Mouse (Mus musculus): Measurements from ENCODE around the gene Stx1b. TPM values are rescaled to one million over a fixed set of nuclear protein-coding genes. Genes with fewer than 3 reads are reported as not detected.

Gene Stx1b
- polyA plus RNA-seq, 1 experiment from 2014 or later = 0.25 TPM

DNA sequence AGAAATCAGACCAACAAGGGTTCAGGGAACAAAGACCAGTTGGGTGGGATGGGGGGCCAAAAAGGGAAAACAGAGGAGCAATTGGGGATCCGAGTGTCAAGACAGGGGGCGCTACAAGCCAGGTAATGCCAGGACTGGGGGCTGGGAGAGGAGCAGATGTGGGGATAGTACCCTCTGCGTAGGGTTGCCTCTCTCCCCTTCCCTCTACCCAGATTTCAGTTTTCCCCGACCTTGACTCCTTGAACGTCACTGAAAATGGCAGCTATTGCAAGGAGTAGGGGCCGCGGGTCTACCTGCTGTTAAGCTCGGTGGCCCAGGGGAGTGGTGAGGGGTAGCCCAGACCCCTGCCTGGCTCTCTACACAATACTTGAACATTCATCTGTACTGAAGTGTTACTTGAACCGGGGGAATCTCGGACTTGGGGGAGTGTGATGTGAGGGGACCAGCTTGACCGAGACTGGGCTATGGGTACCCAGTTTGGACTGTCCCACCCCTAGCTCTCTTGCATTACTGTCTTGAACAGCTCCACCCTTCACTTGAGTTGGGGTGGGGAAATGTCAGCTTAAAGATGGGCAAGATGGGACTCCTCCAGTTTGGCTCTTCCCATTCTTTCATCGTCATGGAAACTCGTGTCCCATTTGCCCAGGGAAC, 55.9 kb downstream of the Stx1b start:
- Histone ChIP-seq H3K27ac (ENCODE audit: low read length) (peak overlapping the region; percentile 97), H3K9ac (ENCODE audit: low read depth, low read length) (peak overlapping the region; percentile 80), H3K36me3 (ENCODE audit: control insufficient read depth, insufficient read depth) (no peaks in the 10 kb centered on the region), H3K4me3 (ENCODE audit: low read depth, low read length) (peak overlapping the region; percentile 72), H3K27me3 (ENCODE audit: control insufficient read depth, insufficient read depth, low read depth, low read length) (no peaks in the 10 kb centered on the region), H3K9me3 (replicated peaks; ENCODE audit: control insufficient read depth, low read length) (no peaks in the 10 kb centered on the region), H3K4me2 (ENCODE audit: low read depth, low read length) (peak overlapping the region; percentile 92), H3K4me1 (ENCODE audit: control insufficient read depth, low read depth, low read length) (peaks cover 69% of the 10 kb centered on the region)
- WGBS (ENCODE audit: insufficient replicate concordance) = 49% methylated on average over 13 of the region's 13 CpGs
- no peak for ATAC-seq (ENCODE audit: low read depth)

DNA sequence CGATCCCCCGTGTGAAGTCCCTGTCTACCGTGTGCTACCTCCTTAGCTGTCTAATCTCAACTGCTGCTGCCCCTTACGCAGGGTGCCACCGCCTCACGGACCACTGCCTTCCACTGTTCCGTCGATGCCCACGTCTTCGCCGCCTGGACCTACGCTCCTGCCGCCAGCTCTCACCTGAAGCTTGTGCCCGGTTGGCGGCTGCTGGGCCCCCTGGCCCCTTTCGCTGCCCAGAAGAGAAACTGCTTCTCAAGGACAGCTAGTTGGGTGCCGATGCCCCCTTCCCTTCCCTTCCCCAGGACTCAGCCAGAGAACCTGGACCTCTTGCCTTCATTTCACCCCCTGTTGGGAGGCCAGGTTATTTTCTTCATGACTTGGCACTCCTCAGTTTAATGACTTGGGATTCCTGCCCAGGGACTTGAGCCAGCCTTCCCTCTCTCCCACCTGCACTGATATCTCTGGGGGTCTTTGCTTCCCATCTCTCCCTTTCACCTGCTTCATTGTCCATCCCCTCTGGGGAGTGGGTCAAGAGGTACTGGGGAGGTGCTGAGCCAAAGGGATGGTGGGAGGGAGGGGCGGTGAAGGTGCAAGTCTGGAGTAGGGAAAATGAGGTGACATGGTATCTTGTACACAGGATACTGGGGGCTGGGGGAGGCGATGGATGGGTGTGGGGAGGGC, 56.5 kb downstream of the Stx1b start:
- Histone ChIP-seq H3K4me1 (ENCODE audit: control insufficient read depth, low read depth, low read length) (peaks cover 69% of the 10 kb centered on the region), H3K27ac (ENCODE audit: low read length) (peak overlapping the region; percentile 97), H3K4me2 (ENCODE audit: low read depth, low read length) (peak overlapping the region; percentile 92), H3K4me3 (ENCODE audit: low read depth, low read length) (peak overlapping the region; percentile 72), H3K36me3 (ENCODE audit: control insufficient read depth, insufficient read depth) (no peaks in the 10 kb centered on the region), H3K9me3 (replicated peaks; ENCODE audit: control insufficient read depth, low read length) (no peaks in the 10 kb centered on the region), H3K9ac (ENCODE audit: low read depth, low read length) (peak overlapping the region; percentile 80), H3K27me3 (ENCODE audit: control insufficient read depth, insufficient read depth, low read depth, low read length) (no peaks in the 10 kb centered on the region)
- ATAC-seq (ENCODE audit: low read depth) = peak; percentile 15
- WGBS (ENCODE audit: insufficient replicate concordance) = 51% methylated on average over 19 of the region's 19 CpGs

DNA sequence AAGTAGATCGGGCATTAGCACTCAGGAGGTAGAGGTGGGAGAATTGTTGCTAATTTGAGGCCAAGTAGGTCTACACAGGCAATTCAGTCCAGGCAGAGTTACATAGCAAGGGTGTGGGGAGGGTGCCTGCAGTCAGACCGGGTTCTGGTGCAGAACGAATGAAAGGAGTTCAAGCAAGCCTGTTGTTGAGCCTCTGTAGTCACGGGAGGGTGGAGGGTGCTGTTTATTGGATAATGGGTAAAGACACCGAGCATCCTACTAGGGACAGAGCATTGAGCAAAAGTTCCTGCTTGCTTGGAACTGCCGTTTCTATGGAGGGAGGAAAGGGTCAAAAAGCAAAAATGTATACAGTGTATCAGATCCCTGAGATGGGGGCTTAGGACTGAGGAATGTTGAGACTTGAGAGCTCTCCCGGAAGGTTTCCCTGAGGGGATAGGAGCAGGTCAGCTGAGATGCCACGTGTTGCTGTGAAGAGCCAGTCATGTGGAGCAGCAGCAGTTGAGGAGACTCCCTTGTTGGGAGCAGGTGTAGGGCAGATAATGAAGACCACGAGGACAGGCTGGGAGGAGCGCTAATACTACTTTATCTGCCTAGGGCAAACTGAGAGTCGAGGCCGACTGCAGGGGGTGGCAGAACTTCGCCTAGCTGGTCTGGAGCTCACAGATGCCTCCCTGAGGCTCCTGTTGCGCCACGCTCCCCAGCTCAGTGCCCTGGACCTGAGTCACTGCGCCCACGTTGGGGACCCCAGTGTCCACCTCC, 57.3 kb downstream of the Stx1b start:
- Histone ChIP-seq H3K9me3 (replicated peaks; ENCODE audit: control insufficient read depth, low read length) (no peaks in the 10 kb centered on the region), H3K4me3 (ENCODE audit: low read depth, low read length) (peak overlapping the region; percentile 72), H3K36me3 (ENCODE audit: control insufficient read depth, insufficient read depth) (no peaks in the 10 kb centered on the region), H3K9ac (ENCODE audit: low read depth, low read length) (peak overlapping the region; percentile 80), H3K27me3 (ENCODE audit: control insufficient read depth, insufficient read depth, low read depth, low read length) (no peaks in the 10 kb centered on the region), H3K27ac (ENCODE audit: low read length) (peak overlapping the region; percentile 97), H3K4me1 (ENCODE audit: control insufficient read depth, low read depth, low read length) (peaks cover 64% of the 10 kb centered on the region), H3K4me2 (ENCODE audit: low read depth, low read length) (peak overlapping the region; percentile 92)
- ATAC-seq (ENCODE audit: low read depth) = peak; percentile 91
- 35% methylated on average over 17 of the region's 17 CpGs for WGBS (ENCODE audit: insufficient replicate concordance)

DNA sequence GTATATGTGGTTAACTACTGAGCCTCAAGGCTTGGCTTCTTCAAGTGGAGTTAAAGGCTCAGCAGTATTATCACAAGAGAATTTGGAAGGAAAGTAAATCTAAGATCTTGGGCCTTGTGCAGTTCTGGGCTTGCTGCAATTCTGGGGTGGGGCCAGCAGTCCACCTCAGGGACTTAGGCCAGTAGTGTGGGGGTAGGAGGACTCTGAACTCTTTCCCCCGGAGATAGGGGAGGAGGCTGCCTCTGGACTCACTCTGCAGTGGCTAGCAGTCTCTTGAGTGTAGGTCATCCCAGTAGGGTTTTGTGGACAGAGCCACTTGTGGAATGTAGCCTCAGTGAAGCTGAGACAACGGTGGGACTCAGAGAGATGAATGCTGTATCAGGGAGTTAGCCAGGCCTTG, 58.6 kb downstream of the Stx1b start:
- Histone ChIP-seq H3K27me3 (ENCODE audit: control insufficient read depth, insufficient read depth, low read depth, low read length) (no peaks in the 10 kb centered on the region), H3K4me1 (ENCODE audit: control insufficient read depth, low read depth, low read length) (peaks cover 58% of the 10 kb centered on the region), H3K9me3 (replicated peaks; ENCODE audit: control insufficient read depth, low read length) (no peaks in the 10 kb centered on the region), H3K9ac (ENCODE audit: low read depth, low read length) (no peak overlapping the region), H3K36me3 (ENCODE audit: control insufficient read depth, insufficient read depth) (no peaks in the 10 kb centered on the region), H3K4me2 (ENCODE audit: low read depth, low read length) (no peak overlapping the region), H3K4me3 (ENCODE audit: low read depth, low read length) (no peak overlapping the region), H3K27ac (ENCODE audit: low read length) (peak overlapping the region; percentile 35)
- 74% methylated on average over 2 of the region's 2 CpGs for WGBS (ENCODE audit: insufficient replicate concordance)
- no peak for ATAC-seq (ENCODE audit: low read depth)

DNA sequence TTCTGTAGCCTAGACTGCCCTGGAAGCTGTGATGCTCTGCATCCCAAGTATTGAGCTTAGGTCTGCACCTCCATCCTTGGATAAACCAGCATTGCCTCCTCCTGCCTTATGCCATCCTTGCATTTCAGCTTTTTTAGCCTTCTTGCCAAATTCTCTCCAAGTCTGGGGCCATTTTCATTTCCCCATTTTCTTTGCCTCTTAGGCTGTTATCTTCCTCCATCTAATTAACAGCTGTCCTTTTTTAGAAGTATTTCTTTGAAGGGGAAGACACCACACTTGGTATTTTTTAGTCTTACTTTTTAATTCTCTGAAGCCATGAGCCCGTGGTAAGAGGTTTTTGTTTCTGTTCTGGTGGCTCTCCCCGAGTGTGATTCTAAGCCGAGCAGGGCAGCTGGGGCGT, 60.7 kb downstream of the Stx1b start:
- Histone ChIP-seq H3K27me3 (ENCODE audit: control insufficient read depth, insufficient read depth, low read depth, low read length) (no peaks in the 10 kb centered on the region), H3K4me2 (ENCODE audit: low read depth, low read length) (no peak overlapping the region), H3K4me1 (ENCODE audit: control insufficient read depth, low read depth, low read length) (peaks cover 46% of the 10 kb centered on the region), H3K9ac (ENCODE audit: low read depth, low read length) (no peak overlapping the region), H3K27ac (ENCODE audit: low read length) (no peak overlapping the region), H3K4me3 (ENCODE audit: low read depth, low read length) (no peak overlapping the region), H3K9me3 (replicated peaks; ENCODE audit: control insufficient read depth, low read length) (no peaks in the 10 kb centered on the region), H3K36me3 (ENCODE audit: control insufficient read depth, insufficient read depth) (no peaks in the 10 kb centered on the region)
- ATAC-seq (ENCODE audit: low read depth) = no peak
- WGBS (ENCODE audit: insufficient replicate concordance) = 81% methylated on average over 4 of the region's 4 CpGs

DNA sequence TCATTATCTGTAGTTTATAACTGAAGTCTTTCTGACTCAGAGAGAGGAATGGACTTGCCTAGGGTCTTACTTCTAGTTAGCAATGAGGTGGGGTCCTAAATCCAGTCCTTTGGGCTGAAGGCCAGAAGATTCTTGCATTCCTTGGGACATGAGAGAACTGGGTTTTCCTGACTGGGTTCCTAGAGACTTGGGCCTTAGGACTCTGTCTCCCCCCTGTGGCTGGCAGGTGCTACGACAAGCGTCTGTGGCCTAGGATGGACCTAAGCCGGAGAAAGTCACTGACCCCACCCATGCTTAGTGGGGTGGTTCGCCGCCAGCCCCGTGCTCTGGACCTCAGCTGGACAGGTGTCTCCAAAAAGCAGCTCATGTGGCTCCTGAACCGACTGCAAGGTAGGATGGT, 63.3 kb downstream of the Stx1b start:
- Histone ChIP-seq H3K9me3 (replicated peaks; ENCODE audit: control insufficient read depth, low read length) (no peaks in the 10 kb centered on the region), H3K36me3 (ENCODE audit: control insufficient read depth, insufficient read depth) (no peaks in the 10 kb centered on the region), H3K4me3 (ENCODE audit: low read depth, low read length) (no peak overlapping the region), H3K4me2 (ENCODE audit: low read depth, low read length) (no peak overlapping the region), H3K4me1 (ENCODE audit: control insufficient read depth, low read depth, low read length) (peaks cover 24% of the 10 kb centered on the region), H3K9ac (ENCODE audit: low read depth, low read length) (no peak overlapping the region), H3K27me3 (ENCODE audit: control insufficient read depth, insufficient read depth, low read depth, low read length) (no peaks in the 10 kb centered on the region), H3K27ac (ENCODE audit: low read length) (no peak overlapping the region)
- peak; percentile 54; the same call in 1 of the 2 replicates for ATAC-seq (ENCODE audit: low read depth)
- 12% methylated on average over 7 of the region's 7 CpGs for WGBS (ENCODE audit: insufficient replicate concordance)

DNA sequence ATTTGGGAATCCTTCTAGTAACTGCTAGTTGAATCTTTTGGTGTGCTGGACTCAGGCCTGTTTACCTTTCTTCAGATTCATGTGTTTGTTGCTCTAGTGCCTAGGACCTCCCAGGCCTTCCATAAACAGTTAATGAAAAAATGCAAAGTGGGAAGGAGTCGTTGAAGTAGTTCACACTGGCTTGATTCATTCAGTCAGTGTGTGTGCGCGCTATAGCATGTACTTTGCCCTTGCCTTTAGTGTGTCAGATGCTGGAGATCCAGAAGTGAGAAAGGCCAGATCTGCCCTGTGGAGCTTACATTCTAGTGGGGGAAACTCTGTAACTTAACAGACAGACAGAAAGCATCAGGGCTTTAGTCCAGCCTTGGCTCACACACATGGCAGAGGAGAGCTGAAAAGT, 63.9 kb downstream of the Stx1b start:
- 83% methylated on average over 3 of the region's 3 CpGs for WGBS (ENCODE audit: insufficient replicate concordance)
- H3K9ac ChIP-seq (ENCODE audit: low read depth, low read length) = no peak overlapping the region
- no peak overlapping the region for H3K4me2 ChIP-seq (ENCODE audit: low read depth, low read length)
- no peak overlapping the region for H3K4me3 ChIP-seq (ENCODE audit: low read depth, low read length)
- ATAC-seq (ENCODE audit: low read depth) = no peak
- peaks cover 19% of the 10 kb centered on the region for H3K4me1 ChIP-seq (ENCODE audit: control insufficient read depth, low read depth, low read length)
- no peak overlapping the region for H3K27ac ChIP-seq (ENCODE audit: low read length)
- H3K36me3 ChIP-seq (ENCODE audit: control insufficient read depth, insufficient read depth) = no peaks in the 10 kb centered on the region
- H3K9me3 ChIP-seq (replicated peaks; ENCODE audit: control insufficient read depth, low read length) = no peaks in the 10 kb centered on the region
- no peaks in the 10 kb centered on the region for H3K27me3 ChIP-seq (ENCODE audit: control insufficient read depth, insufficient read depth, low read depth, low read length)

DNA sequence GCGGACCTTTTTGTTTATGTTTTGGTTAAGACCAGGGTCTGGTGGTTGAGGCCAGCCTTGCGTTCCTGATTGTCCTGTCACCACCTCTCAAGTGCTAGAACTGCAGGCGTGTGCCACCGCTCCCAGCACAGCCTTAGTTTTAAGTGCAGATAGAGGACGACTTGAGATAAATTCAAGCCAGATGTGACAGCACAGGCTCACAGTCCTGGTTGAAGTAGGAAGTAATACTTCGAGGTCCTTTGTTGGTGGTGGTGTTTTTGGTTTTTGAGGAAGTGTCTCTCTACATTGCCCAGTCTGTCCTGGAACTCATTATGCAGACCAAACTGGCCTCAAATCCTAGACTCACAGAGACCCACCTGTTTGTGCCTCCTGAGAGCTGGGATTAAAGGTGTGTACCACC, 64.6 kb downstream of the Stx1b start:
- Histone ChIP-seq H3K9me3 (replicated peaks; ENCODE audit: control insufficient read depth, low read length) (no peaks in the 10 kb centered on the region), H3K4me2 (ENCODE audit: low read depth, low read length) (no peak overlapping the region), H3K36me3 (ENCODE audit: control insufficient read depth, insufficient read depth) (no peaks in the 10 kb centered on the region), H3K4me1 (ENCODE audit: control insufficient read depth, low read depth, low read length) (peaks cover 15% of the 10 kb centered on the region), H3K27me3 (ENCODE audit: control insufficient read depth, insufficient read depth, low read depth, low read length) (no peaks in the 10 kb centered on the region), H3K4me3 (ENCODE audit: low read depth, low read length) (no peak overlapping the region), H3K9ac (ENCODE audit: low read depth, low read length) (no peak overlapping the region), H3K27ac (ENCODE audit: low read length) (no peak overlapping the region)
- WGBS (ENCODE audit: insufficient replicate concordance) = 19% methylated on average over 6 of the region's 6 CpGs
- ATAC-seq (ENCODE audit: low read depth) = no peak

Data from liver, embryonic 16.5 days (tissue).